Mouse (Mus musculus): ENCODE data around the gene Mettl25. TPM values are rescaled to one million over a fixed set of nuclear protein-coding genes. Genes with fewer than 3 reads are reported as not detected.

Mettl25 gene
- polyA plus RNA-seq, 1 experiment from 2014 or later: 10.0 TPM

DNA sequence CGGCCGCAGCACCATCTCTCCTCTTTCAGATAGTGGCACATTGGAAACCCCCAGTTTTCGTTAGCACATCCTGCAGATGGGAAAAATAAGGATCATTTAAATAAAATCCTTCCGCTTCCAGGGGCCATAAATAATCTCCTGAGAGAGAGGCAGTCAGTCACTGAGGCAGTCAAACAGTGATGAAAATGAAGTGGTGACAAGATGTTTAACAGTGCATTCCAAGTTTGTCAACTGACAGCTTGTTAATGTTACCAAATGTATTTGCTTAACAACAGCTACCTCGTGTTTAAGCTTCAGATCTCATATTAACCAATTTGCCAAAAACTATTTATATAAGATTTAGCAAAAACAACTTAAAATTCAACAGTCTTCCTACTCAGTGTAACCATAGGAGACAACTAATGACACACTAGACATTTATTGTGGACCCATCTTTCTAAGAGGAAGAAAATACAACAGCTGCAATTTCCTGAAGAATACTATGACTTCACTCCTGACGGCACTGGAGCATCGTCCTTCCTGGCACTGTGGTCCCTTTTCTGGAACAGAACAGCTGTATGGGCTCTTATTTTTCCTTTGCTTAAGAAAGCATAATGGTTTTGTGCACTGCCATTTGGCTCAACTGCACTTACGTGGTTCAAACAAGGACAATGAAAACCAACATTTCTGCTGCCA is 43.8 kb downstream of the Mettl25 start:
- no peak for ATAC-seq (ENCODE audit: insufficient number of reproducible peaks, low FRiP score)
- 65% methylated on average over 8 of the region's 8 CpGs for WGBS
- Histone ChIP-seq H3K27me3 (replicated peaks) (no peaks in the 10 kb centered on the region), H3K4me1 (replicated peaks) (no peaks in the 10 kb centered on the region), H3K4me2 (no peak overlapping the region), H3K4me3 (no peak overlapping the region), H3K9me3 (replicated peaks) (no peaks in the 10 kb centered on the region), H3K27ac (ENCODE audit: poor library complexity, severe bottlenecking) (no peak overlapping the region), H3K9ac (no peak overlapping the region), H3K36me3 (peaks cover 16% of the 10 kb centered on the region)

DNA sequence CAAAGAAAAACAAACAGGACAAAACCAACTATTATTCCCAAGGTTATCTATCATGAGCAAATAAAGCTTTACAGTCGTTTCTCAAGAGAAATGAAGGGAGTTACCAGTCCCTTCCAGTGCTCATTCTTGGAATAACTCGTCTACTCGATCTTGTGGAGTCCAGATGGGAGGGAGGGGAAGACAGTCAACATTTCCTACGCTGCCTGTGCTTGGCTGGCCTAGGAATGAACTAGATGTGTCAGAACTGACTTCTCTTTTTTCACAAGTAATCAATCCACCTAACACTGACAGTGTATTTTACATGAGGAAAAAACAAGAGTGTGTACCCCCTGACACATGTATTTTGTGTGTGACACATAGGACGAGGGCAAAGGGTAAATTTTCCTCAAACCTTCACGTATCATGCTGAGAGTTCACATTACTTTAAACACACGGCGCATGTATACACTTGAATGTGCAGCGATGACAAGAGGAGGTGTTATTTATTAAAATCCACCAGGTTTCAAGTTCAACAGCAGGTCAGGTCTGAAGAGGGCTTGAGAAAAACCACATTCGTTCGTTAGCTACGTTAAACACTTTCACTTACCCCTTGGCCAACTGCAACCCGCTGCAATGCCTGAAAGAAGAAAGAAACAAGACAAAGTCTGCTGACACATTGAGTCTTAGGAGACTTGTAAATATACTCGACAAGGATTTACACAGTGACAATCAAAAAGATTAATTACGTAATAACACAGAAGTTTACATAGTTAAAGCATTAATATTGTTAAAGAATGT is 47.2 kb downstream of the Mettl25 start:
- Histone ChIP-seq H3K36me3 (peaks cover 13% of the 10 kb centered on the region), H3K4me2 (no peak overlapping the region), H3K4me1 (replicated peaks) (no peaks in the 10 kb centered on the region), H3K27ac (ENCODE audit: poor library complexity, severe bottlenecking) (no peak overlapping the region), H3K4me3 (no peak overlapping the region), H3K27me3 (replicated peaks) (no peaks in the 10 kb centered on the region), H3K9ac (no peak overlapping the region), H3K9me3 (replicated peaks) (no peaks in the 10 kb centered on the region)
- WGBS: 70% methylated on average over 15 of the region's 15 CpGs
- no peak for ATAC-seq (ENCODE audit: insufficient number of reproducible peaks, low FRiP score)

DNA sequence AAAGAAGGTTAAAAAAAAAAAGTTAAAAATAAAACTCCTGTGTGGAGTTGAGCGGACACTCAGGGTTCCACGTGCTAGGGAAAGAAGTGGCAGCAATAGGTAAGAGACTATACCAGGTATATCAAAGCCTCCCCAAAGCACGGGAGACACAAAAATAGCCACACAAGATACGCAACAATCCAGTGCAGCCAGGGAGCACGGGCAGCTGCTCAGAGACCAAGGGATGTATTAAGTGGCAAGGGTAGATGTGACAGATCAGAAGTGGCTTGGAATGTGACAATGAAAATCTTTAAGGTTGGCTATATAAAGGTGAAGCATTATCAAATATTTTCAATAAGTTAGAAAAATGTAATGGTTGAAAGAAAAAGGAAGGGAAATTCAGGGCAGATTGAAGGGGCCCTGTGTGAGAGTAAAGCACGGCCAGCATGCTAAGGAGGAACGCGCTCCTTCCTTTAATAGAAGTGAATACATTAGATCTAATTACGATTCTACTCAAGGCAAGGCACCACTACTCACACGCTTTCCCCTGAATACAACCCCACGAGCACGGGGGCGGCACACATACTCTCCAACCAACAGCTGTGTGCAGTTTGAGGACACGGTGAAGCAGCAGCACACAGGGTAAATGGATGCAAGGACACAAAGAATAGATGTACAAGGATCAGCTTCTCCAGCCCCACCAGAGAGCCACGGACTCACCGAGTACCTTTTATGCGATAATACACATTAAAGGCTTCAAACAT is 52.3 kb downstream of the Mettl25 start:
- Histone ChIP-seq H3K4me1 (replicated peaks) (no peaks in the 10 kb centered on the region; the same call in 1 of the 2 replicates), H3K9ac (no peak overlapping the region), H3K4me2 (no peak overlapping the region), H3K4me3 (no peak overlapping the region), H3K27me3 (replicated peaks) (no peaks in the 10 kb centered on the region), H3K9me3 (replicated peaks) (no peaks in the 10 kb centered on the region), H3K36me3 (peaks cover 3% of the 10 kb centered on the region; the same call in 1 of the 2 replicates), H3K27ac (ENCODE audit: poor library complexity, severe bottlenecking) (no peak overlapping the region)
- no peak for ATAC-seq (ENCODE audit: insufficient number of reproducible peaks, low FRiP score)
- WGBS: 81% methylated on average over 17 of the region's 17 CpGs

DNA sequence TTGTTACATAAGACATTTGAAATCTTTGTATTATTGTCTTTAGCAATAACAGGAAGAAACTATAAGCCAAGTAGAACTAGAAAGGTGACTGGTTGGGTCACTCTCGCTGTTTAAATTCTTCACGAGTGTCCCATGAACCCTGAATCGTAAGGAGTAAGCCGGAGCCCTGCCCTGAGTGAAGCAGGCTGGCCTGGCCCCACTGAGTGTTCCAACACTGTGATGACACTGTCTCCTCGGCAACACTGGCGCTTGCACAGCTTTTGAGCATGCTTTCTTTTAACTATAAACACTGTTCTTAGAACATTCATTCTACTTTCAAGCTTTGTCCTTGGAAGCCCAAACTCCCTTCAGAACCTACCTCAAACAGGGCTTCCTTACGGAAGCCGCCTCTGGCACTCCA is 57.4 kb downstream of the Mettl25 start:
- no peaks in the 10 kb centered on the region for H3K9me3 ChIP-seq (replicated peaks)
- H3K27me3 ChIP-seq (replicated peaks): no peaks in the 10 kb centered on the region
- H3K4me1 ChIP-seq (replicated peaks): no peaks in the 10 kb centered on the region; the same call in 1 of the 2 replicates
- no peak overlapping the region for H3K27ac ChIP-seq (ENCODE audit: poor library complexity, severe bottlenecking)
- no peak overlapping the region for H3K9ac ChIP-seq
- ATAC-seq (ENCODE audit: insufficient number of reproducible peaks, low FRiP score): no peak
- no peak overlapping the region for H3K4me2 ChIP-seq
- H3K36me3 ChIP-seq: no peaks in the 10 kb centered on the region
- 84% methylated on average over 8 of the region's 8 CpGs for WGBS
- no peak overlapping the region for H3K4me3 ChIP-seq

DNA sequence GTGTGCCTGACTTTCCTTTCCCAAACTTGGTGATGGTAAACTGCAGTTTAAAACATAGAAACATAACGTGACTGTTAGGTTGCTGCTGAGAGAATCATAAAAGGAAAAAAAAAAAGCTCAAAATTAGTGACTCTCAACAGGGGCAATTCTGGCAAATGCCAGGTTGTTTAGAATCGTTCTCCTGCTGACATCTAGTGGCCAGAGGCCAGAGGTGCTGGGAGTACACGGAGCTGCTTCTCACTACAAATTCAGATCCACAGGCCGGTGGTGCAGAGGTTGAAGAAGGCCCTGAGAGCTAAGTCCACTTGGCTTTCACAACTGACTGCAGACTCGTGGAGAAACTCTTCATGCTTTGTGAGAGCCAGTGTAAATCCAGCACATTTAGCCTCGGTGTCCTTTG is 66.8 kb downstream of the Mettl25 start:
- Histone ChIP-seq H3K4me2 (no peak overlapping the region), H3K9me3 (replicated peaks) (no peaks in the 10 kb centered on the region), H3K4me1 (replicated peaks) (no peaks in the 10 kb centered on the region), H3K36me3 (no peaks in the 10 kb centered on the region), H3K4me3 (no peak overlapping the region), H3K27me3 (replicated peaks) (no peaks in the 10 kb centered on the region), H3K27ac (ENCODE audit: poor library complexity, severe bottlenecking) (no peak overlapping the region), H3K9ac (no peak overlapping the region)
- WGBS: 14% methylated on average over 6 of the region's 6 CpGs
- ATAC-seq (ENCODE audit: insufficient number of reproducible peaks, low FRiP score): no peak

DNA sequence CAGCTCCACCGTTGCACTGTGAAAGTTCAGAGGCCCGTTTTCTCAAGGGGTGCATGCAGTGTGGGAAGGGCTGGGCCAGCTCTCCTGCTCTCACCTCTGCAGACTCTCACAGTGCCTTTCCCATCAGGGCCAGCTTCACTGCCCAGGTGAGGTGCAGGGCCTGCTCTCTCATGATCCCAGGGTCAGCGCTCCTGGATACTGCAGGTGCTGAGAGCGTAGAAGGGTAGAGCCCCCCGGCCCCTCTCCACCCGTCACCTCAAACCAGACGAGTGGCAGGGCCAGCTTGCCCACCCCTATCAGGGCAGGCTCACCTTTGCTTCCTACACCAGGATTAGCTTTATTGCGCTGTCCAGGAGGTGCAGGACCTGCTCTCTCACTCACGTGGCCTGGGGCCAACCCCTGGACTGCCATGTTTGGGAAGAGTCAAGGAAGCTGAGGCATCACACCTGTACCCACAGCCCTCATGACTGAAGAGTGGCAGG is 68.3 kb downstream of the Mettl25 start:
- Histone ChIP-seq H3K27me3 (replicated peaks) (no peaks in the 10 kb centered on the region), H3K4me3 (no peak overlapping the region), H3K9ac (no peak overlapping the region), H3K4me1 (replicated peaks) (no peaks in the 10 kb centered on the region), H3K4me2 (no peak overlapping the region), H3K27ac (ENCODE audit: poor library complexity, severe bottlenecking) (no peak overlapping the region), H3K36me3 (no peaks in the 10 kb centered on the region), H3K9me3 (replicated peaks) (no peaks in the 10 kb centered on the region)
- no peak for ATAC-seq (ENCODE audit: insufficient number of reproducible peaks, low FRiP score)
- 84% methylated on average over 9 of the region's 9 CpGs for WGBS

DNA sequence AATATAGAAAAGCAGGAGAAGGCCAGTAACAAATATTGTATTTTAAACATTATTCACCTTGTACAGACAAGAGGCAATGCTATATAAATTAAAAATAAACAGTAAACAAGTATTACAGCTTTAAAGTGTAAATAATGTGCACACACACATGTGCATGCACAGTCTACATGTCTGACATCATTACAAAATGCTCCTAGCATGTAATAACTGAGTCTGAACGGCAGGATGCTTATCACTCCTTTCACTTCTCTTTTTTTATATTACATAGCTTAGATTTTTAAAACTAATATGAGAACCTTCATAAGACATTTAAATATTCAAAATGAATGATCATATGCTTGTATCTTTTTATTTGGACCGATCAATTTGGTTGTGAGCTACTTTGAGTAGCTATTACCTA is 77.2 kb downstream of the Mettl25 start:
- Histone ChIP-seq H3K9me3 (replicated peaks) (no peaks in the 10 kb centered on the region), H3K4me2 (no peak overlapping the region), H3K4me3 (no peak overlapping the region), H3K27me3 (replicated peaks) (no peaks in the 10 kb centered on the region), H3K9ac (no peak overlapping the region), H3K4me1 (replicated peaks) (no peaks in the 10 kb centered on the region), H3K27ac (ENCODE audit: poor library complexity, severe bottlenecking) (no peak overlapping the region), H3K36me3 (no peaks in the 10 kb centered on the region)
- WGBS: 81% methylated on average over 2 of the region's 2 CpGs
- no peak for ATAC-seq (ENCODE audit: insufficient number of reproducible peaks, low FRiP score)

DNA sequence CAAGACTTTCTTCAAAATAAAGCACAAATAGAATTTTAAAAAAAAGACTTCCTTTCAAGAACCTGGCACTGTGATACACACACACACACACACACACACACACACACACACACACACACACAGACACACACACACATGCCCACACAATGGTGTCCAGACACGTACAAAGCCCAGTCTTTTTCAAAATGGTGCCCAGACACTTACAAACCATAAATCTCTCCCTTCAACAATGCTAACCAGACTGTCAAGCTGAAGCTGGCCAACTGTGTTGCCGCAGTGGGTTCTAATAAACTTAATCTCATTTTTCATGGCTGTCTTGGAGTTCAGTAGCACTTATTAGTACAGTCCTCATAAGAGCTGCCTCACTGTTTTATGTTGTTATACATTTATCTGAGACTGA is 80.7 kb downstream of the Mettl25 start:
- Histone ChIP-seq H3K27me3 (replicated peaks) (no peaks in the 10 kb centered on the region), H3K27ac (ENCODE audit: poor library complexity, severe bottlenecking) (no peak overlapping the region), H3K4me1 (replicated peaks) (no peaks in the 10 kb centered on the region), H3K9me3 (replicated peaks) (no peaks in the 10 kb centered on the region), H3K4me3 (no peak overlapping the region), H3K36me3 (no peaks in the 10 kb centered on the region), H3K4me2 (no peak overlapping the region), H3K9ac (no peak overlapping the region)
- no peak for ATAC-seq (ENCODE audit: insufficient number of reproducible peaks, low FRiP score)
- 66% methylated on average over 2 of the region's 2 CpGs for WGBS

DNA sequence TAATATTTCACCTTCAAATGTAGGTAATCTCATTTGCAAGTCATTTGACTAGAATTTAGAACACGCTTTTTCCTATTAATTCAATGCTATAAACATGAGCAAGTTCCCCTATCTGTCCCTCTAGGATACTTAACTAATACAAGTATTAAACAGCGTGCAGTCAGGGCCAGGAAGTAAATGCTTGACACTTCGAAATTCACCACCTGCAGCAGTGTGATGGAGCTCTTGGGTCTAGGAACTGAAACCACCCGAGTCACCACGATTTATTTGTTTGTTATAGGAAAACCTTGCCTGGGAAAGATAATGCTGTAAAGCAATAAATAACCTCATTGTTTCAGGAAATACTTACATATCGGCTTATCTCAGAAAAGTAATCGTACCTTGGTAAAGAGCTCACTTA is 81.1 kb downstream of the Mettl25 start:
- 68% methylated on average over 7 of the region's 7 CpGs for WGBS
- Histone ChIP-seq H3K27ac (ENCODE audit: poor library complexity, severe bottlenecking) (no peak overlapping the region), H3K4me3 (no peak overlapping the region), H3K27me3 (replicated peaks) (no peaks in the 10 kb centered on the region), H3K4me1 (replicated peaks) (no peaks in the 10 kb centered on the region), H3K36me3 (no peaks in the 10 kb centered on the region), H3K9me3 (replicated peaks) (no peaks in the 10 kb centered on the region), H3K4me2 (no peak overlapping the region), H3K9ac (no peak overlapping the region)
- no peak for ATAC-seq (ENCODE audit: insufficient number of reproducible peaks, low FRiP score)

DNA sequence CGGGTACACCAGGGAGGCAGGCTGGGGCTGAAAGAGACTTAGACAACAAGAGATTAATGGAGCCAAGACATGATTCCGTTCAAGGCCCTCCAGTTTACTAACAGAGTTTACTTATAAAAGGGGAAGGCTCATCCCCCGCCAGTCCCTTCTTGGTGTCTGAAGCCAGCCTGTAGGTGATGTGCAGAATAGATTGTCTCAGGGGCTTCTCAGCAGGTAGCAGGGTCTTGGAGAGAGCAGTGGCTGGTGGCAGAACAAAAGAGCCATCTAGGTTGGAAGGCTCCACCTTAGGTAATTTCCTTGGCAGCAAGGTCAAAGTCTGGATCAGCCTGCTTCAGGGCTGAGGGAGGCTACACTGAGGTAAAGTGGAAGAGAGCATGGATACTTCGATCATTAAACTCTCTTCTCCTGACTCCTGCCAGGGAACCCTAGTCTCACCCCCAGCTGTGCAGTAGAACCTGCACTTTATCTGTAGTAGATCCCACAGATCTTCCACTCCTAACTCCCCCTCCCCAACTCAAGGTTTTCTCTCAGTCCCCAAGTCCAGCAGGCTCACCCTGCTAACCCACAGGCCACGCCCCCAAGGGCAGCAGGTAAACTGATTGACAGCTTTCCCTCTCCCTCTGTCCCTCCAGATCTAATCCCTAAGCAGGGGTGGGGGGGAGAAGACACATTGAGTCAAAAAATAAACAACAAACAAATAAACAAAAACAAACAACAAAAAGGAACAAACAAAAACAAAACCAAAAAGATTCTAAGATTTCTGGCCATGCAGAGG is 87.2 kb downstream of the Mettl25 start:
- no peaks in the 10 kb centered on the region for H3K36me3 ChIP-seq
- no peak overlapping the region for H3K4me3 ChIP-seq
- H3K4me1 ChIP-seq (replicated peaks): no peaks in the 10 kb centered on the region
- 71% methylated on average over 5 of the region's 5 CpGs for WGBS
- no peak overlapping the region for H3K9ac ChIP-seq
- no peak overlapping the region for H3K27ac ChIP-seq (ENCODE audit: poor library complexity, severe bottlenecking)
- H3K27me3 ChIP-seq (replicated peaks): no peaks in the 10 kb centered on the region
- H3K9me3 ChIP-seq (replicated peaks): no peaks in the 10 kb centered on the region
- ATAC-seq (ENCODE audit: insufficient number of reproducible peaks, low FRiP score): no peak
- no peak overlapping the region for H3K4me2 ChIP-seq

DNA sequence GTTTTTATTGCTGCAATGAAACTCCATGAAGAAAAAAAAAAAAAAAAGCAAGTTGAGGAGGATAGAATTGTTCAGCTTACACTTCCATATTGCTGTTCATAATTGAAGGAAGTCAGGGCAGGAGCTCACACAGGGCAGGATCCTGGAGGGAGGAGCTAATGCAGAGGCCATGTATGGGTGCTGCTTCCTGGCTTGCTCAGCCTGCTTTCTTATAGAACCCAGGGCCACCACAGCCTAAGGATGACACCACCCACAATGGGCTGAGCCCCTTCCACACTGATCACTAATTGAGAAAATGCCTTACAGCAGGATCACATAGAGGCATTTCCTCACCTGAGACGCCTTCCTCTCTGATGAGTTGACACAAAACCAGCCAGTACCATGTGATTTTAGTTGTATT is 95.2 kb downstream of the Mettl25 start:
- Histone ChIP-seq H3K27me3 (replicated peaks) (no peaks in the 10 kb centered on the region), H3K9me3 (replicated peaks) (no peaks in the 10 kb centered on the region), H3K9ac (no peak overlapping the region), H3K4me1 (replicated peaks) (no peaks in the 10 kb centered on the region), H3K4me2 (no peak overlapping the region), H3K27ac (ENCODE audit: poor library complexity, severe bottlenecking) (no peak overlapping the region), H3K36me3 (no peaks in the 10 kb centered on the region), H3K4me3 (no peak overlapping the region)
- no peak for ATAC-seq (ENCODE audit: insufficient number of reproducible peaks, low FRiP score)
- 85% methylated on average over 1 of the region's 1 CpGs for WGBS

Data from heart, embryonic 12.5 days (tissue).